Mouse (Mus musculus): ENCODE data around the gene Lama1.
A peak's percentile ranks its signal among the peaks of the same experiment; 100 is the strongest.
"Not testable (repeated sequence)": the region's sequence is repeated elsewhere in the genome, so short reads cannot be mapped to it uniquely, and the experiment has no call there.

The Lama1 gene

DNA sequence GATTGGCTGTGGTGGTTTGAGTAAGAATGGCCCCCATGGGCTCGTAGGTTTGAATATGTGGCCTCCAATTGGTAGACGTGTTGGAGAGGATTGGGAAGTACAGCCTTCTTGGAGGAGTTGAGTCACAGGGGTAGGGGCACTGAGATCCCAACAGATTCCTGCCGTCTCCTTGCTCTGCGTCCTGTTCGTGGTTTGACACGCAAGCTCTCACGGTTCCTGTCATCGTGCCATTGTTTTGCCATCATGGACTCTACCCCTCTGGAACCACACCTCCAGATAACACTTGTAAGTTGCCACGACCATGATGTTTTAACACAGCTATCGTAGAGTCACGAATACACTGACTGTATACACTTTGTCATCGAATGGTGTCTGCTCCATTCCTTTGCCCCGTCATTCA, 141.9 kb downstream of the Lama1 start:
- no peak for DNase-seq (ENCODE audit: low spot score in 2 of 2)

DNA sequence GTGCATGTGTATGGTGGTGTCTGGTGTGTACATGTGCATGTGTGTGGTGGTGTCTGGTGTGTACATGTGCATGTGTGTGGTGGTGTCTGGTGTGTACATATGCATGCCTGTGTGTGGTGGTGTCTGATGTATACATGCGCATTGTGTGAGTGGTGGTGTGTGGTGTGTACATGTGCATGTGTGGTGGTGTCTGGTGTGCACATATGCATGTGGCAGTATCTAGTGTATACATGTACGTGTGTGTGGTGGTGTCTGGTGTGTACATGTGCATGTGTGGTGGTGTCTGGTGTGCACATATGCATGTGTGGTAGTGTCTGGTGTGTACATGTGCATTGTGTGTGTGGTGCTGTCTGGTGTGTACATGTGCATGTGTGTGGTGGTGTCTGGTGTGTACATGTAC, 144.4 kb downstream of the Lama1 start:
- not testable (repeated sequence) for DNase-seq (ENCODE audit: low spot score in 2 of 2)

DNA sequence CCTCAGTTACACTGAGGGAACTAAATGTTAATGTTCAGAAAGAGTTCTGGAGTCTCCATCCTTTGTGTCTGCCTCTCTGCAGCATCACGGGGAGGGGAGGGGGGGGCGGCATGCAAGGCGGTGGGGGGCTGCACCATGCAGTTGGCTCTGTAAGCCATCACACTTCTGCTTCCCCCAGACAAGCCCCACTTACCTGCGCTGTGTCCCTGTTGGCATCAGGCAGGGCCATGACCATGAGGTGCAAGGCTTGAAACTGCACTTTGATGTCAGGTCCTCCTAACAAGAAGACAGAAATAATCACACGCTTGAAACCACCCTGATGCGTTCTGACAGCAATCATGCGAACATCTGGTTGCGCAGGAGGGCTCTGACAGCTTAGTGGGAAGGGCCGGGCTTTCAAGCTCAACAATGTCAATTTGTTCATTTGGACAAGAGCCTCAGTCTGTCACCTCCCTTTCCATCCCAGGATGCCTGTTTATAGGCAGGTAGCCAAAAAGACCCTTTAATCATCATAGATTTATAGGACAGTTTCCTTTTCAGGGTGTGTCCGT, 164.1 kb downstream of the Lama1 start:
- no peak for DNase-seq (ENCODE audit: low spot score in 2 of 2)

DNA sequence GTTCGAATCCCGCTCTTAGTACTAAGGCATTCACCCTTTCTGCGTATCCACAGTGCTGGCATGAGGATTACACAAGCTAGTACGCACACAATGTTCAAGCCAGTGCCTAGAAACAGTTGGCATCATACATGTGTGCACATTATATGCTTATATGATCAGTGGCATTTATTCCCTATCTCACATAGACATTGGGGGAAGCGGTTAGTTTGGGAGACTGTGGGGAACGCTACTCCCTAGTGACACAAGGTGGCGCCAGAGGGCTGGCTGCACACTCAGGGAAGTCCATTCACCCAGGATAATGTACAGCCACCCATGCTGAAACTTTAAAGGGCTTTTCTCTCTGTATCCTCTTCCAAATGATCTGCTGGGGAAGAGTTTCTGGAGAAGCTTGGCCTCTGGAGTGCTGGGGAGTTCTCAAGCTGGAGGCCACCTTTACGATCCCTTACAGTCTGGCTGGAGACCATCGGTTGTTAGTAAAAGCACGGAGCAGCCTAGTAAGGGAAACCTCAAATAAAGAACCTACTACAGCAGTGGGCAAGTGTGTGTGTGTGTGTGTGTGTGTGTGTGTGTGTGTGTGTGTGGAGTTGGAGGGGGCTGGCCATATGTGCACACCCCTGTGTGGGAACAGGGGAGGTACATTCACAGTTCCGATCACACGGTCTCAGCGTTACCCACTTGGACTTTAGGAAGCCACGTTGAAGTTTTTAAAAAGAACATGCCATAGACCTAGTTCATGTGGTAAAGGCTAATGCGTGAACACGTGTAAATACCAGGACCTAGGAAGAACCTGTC, 164.9 kb downstream of the Lama1 start:
- DNase-seq (ENCODE audit: low spot score in 2 of 2), result peak; percentile 63 to 71

DNA sequence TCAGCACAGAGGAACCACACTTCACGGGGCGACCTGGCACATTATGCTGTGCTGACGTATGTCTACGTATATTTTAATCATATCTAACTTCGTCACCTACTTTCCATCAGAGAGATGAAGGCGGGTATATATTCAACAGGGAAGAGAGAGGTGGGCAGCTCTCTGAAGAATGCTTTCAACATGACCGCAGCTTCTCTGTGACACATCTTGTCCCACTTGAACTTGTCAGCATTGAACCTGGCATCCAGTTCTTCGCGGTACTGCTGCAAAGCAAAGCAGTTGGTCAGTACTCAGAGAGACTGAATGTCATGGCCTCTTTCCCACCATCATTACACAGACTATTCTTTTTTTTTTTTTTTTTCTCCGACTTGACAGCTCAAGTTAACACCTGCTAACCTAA, 167.3 kb downstream of the Lama1 start:
- DNase-seq (ENCODE audit: low spot score in 2 of 2), result no peak

DNA sequence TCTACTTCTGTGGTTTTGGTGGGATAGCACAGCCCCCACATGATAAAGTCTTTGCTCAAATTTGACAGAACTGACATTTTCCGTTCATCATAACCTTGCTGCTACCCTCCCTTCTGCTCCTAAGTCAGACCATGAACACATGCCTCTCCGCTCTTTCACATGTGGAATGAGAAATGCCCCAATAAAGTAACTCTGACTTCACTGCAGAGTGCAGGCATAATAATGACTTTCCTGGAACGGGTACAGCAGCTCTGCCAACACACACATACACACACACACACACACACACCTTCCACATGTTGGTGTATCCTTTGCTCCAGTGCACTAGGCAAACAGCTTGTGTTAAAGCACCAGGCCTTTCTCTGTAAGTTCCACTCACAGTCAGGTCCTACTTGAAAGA, 167.9 kb downstream of the Lama1 start:
- DNase-seq (ENCODE audit: low spot score in 2 of 2), result no peak

DNA sequence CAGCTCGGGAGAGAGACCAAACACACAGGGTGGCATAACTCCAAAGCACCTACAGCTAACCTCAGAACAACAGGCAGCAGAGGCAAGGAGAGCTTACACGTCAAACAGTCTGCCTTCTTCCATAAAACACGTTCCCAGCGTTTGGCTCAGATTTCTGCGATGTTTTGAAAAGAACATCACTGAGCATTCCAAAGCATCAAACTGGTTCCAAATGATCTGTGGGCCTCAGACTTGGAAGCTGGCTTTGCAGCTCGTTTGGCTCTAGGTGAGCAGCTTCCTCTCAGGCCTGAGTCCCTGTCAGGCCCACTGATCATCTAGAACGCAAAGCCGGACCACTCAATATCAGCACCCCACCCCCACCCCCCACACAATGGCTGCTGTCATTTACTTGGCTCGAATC, 169.0 kb downstream of the Lama1 start:
- no peak for DNase-seq (ENCODE audit: low spot score in 2 of 2)

DNA sequence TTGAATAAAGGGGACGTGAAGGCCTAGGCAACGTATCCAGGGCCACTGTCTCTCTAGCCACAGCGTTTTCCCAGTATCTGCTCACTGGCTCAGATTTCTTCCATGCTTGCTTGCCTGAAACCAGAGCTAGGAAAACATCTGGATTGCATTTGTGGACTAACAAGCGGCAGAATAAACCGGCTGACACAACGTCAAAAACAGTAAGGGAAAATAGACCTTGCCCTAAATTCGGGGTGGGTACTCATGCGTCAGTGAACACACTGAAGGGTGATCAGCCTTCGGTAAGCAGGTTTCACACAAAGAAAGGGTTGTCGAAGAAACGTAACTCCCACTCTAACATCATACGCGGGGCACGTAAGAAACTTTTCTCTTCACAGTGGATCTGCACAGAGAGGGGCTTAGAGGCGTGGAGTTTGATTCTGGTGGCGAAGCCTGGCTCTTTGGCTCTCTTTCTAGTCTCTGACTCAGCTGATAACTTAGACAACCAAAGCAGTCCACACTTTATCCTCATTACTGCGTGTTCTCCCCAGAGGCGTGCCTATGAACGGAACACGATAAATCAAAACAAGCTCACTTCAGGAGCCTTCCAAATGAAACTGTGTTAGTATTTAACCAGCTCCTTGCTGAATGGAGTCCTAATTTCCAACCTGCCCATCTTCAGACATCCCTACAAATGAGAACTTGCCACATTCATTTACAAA, 169.6 kb downstream of the Lama1 start:
- DNase-seq (ENCODE audit: low spot score in 2 of 2), result no peak

DNA sequence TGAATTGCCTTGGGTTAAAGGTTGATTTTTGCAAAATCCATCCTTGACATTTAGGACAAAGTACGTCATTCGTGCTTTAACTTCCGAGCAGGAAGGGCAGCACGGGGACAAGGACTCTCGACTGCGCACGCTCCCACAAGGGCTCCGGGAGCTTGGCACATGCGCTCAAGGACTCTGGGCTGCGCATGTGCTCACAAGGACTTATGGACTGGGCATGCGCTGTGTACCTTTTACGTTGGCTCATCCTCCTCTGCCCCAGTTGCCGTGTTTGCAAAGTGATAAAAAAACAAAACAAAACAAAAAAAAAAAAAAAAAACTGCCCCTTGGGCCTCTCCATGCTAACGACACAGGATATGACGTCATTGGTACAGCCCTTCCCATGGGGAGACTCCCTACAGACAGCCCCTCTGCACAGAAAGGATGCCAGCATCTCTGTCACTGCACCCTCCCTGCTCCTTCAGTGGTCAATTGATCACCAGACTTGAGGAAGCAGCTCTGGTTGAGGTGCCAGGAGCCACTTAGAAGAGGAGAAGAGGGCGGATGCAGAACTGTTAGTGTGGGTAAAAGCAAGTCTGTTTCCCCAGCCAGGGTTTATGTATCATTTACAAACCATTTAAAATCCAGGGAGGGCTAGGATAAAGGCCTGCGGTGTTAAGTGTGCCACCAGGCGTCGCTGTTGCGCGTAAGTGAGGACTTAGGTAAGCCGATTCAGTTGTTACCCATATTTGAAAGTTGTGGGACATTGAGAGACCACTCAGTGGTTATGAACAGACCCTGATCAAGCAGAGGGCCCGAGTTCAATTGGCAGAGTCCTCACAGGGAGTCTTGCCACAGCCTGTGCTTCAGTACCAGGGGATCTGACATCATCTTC, 172.9 kb downstream of the Lama1 start:
- DNase-seq (ENCODE audit: low spot score in 2 of 2), result peak; percentile 66 to 80
